Mouse (Mus musculus) liver, embryonic 14.5 days (tissue): ENCODE data around the gene Gprasp1. TPM values are rescaled to one million over a fixed set of nuclear protein-coding genes. Genes with fewer than 3 reads are reported as not detected.
A peak's percentile ranks its signal among the peaks of the same experiment; 100 is the strongest.
"Not testable (repeated sequence)": the region's sequence is repeated elsewhere in the genome, so short reads cannot be mapped to it uniquely, and the experiment has no call there.

Experiments used
- ATAC-seq: fragments of 200-750 bp; cut with Nextera tagmentation; 2 replicates; pipeline ENCODE4 v1.8.0; 2017; ENCODE audit warnings: moderate number of reproducible peaks, mild to moderate bottlenecking, moderate library complexity; ENCODE audit not compliant: insufficient read depth
- DNase-seq, 3 experiments: peaks; one replicate each; pipeline ENCODE4 v3.0.0-alpha.2; 2012 to 2013; ENCODE audit warnings: low read depth in 3 of 3, low spot score in 3 of 3
- H3K27ac ChIP-seq: fragments of 300-500 bp; sonication (generic); 2 replicates; pipeline ENCODE4 v1.5.1; 2014; ENCODE audit warnings: moderate library complexity, mild to moderate bottlenecking, control low read depth, inconsistent platforms
- H3K27me3 ChIP-seq: fragments of 300-500 bp; sonication (generic); 2 replicates; pipeline ENCODE4 v1.6.1; 2014; ENCODE audit warnings: mild to moderate bottlenecking, low read length, moderate library complexity; ENCODE audit not compliant: control insufficient read depth, insufficient read depth
- H3K36me3 ChIP-seq: fragments of 300-500 bp; sonication (generic); replicated peaks from 2 replicates; pipeline ENCODE4 v1.6.1; 2014; ENCODE audit warnings: low read depth; ENCODE audit not compliant: control insufficient read depth, insufficient read depth
- H3K4me1 ChIP-seq, 2 experiments: fragments of 200-500 bp in 1 of 2; fragments of 300-500 bp in 1 of 2; sonication (generic) in 1 of 2; replicated peaks; 2 replicates each; pipeline ENCODE4 v1.6.1; 2012 to 2014; ENCODE audit warnings: antibody characterized with exemption in 1 of 2, inconsistent platforms in 1 of 2, low read length in 1 of 2; ENCODE audit not compliant: control insufficient read depth in 2 of 2, insufficient read depth in 2 of 2
- H3K4me2 ChIP-seq: fragments of 300-500 bp; sonication (generic); 2 replicates; pipeline ENCODE4 v1.6.1; 2014; ENCODE audit warnings: low read depth, mild to moderate bottlenecking, control low read depth, moderate library complexity
- H3K4me3 ChIP-seq, 2 experiments: fragments of 200-500 bp in 1 of 2; fragments of 300-500 bp in 1 of 2; sonication (generic) in 1 of 2; 2 replicates each; pipeline ENCODE4 v1.5.1; 2012 to 2014; ENCODE audit warnings: low read depth in 2 of 2, low read length in 2 of 2, mild to moderate bottlenecking in 2 of 2, control low read depth in 1 of 2, inconsistent platforms in 1 of 2, moderate library complexity in 1 of 2; ENCODE audit not compliant: insufficient read depth in 1 of 2
- H3K9ac ChIP-seq: fragments of 300-500 bp; sonication (generic); replicated peaks from 2 replicates; pipeline ENCODE4 v1.6.1; 2014; ENCODE audit warnings: mild to moderate bottlenecking, control low read depth, moderate library complexity
- H3K9me3 ChIP-seq: fragments of 300-500 bp; sonication (generic); 2 replicates; pipeline ENCODE4 v1.6.1; 2016; ENCODE audit warnings: low read length, mixed read lengths; ENCODE audit not compliant: control insufficient read depth
- CTCF ChIP-seq: IDR thresholded peaks from 2 replicates; pipeline ENCODE4 v1.5.1; 2016; ENCODE audit warnings: antibody characterized with exemption, low read depth, control low read depth
- EP300 ChIP-seq: IDR thresholded peaks from 2 replicates; pipeline ENCODE4 v1.6.1; 2016; ENCODE audit warnings: antibody characterized with exemption, low read depth
- WGBS: fragments of 180-500 bp; shearing (Covaris S2); extraction: QIAGEN DNeasy Blood & Tissue Kit; methylation state at CpG from one replicate; pipeline ENCODE4 v1.1.7; 2014; ENCODE audit not compliant: insufficient replicate concordance; 5-methylcytosine and 5-hydroxymethylcytosine counted together
- polyA plus RNA-seq, 2 experiments: library from polyadenylated mRNA; depleted of rRNA in 1 of 2; stranded (reverse) in 1 of 2; unstranded in 1 of 2; fragments of >200 nt; fragmentation: Nextera tagmentation in 1 of 2; extraction: Ambion mirVana in 1 of 2; gene quantifications; 2 replicates each; pipeline versions ENCODE4 v1.2.1 to v1.2.3; 2012 to 2014

The Gprasp1 gene
- polyA plus RNA-seq, 2 experiments = 5.9 to 6.2 TPM

GRCm38 (mm10) chrX:135797212-135797644 lies 54.7 kb downstream of the Gprasp1 start, which contains the start of gene Bhlhb9:
Gene Bhlhb9, plus strand, starts transcription at chrX:135797594.
- H3K27ac ChIP-seq, H3K9me3 ChIP-seq, H3K27me3 ChIP-seq, H3K9ac ChIP-seq, H3K4me1 ChIP-seq, H3K36me3 ChIP-seq: not testable (repeated sequence)
- peak; percentile 1 to 4 (median 3) for DNase-seq
- peak within 1 kb of the TSS; percentile 53 for H3K4me2 ChIP-seq
- H3K4me3 ChIP-seq = peak within 1 kb of the TSS; percentile 41
- 9% methylated on average over 3 of the region's 5 CpGs for WGBS
- ATAC-seq = peak; percentile 20; the same call in 1 of the 2 replicates
- peak; percentile 57 for TF ChIP-seq CTCF

GRCm38 (mm10) chrX:135804149-135804548 lies 61.6 kb downstream of the Gprasp1 start:
- Histone ChIP-seq H3K9ac (no peak overlapping the region), H3K9me3 (no peaks in the 10 kb centered on the region), H3K4me2 (no peak overlapping the region), H3K36me3 (no peaks in the 10 kb centered on the region), H3K4me3 (no peak overlapping the region), H3K27me3 (no peaks in the 10 kb centered on the region), H3K4me1 (no peaks in the 10 kb centered on the region), H3K27ac (no peak overlapping the region)
- no peak for ATAC-seq
- no peak for TF ChIP-seq CTCF
- TF ChIP-seq EP300 = no peak
- 64% methylated on average over 3 of the region's 3 CpGs for WGBS
- no peak for DNase-seq

- DNase-seq (peak in 1 of 3 experiments; percentile 10), ATAC-seq (no peak)
- Histone ChIP-seq H3K4me3 (no peak overlapping the region), H3K4me1 (no peaks in the 10 kb centered on the region), H3K9me3 (no peaks in the 10 kb centered on the region), H3K36me3 (no peaks in the 10 kb centered on the region), H3K4me2 (no peak overlapping the region), H3K27me3 (no peaks in the 10 kb centered on the region), H3K27ac (no peak overlapping the region), H3K9ac (no peak overlapping the region)
- 3% methylated on average over 1 of the region's 1 CpGs for WGBS
- TF ChIP-seq CTCF = peak; percentile 64
- no peak for TF ChIP-seq EP300
These were observed 63.2 kb downstream of the Gprasp1 start for GRCm38 (mm10) chrX:135805780-135806179.

- not testable (repeated sequence) for H3K27ac ChIP-seq, H3K36me3 ChIP-seq
- peak; percentile 53; the same call in 1 of the 2 replicates for ATAC-seq
These were observed 93.4 kb downstream of the Gprasp1 start for GRCm38 (mm10) chrX:135835896-135836295.

GRCm38 (mm10) chrX:135837896-135838295 lies 95.4 kb downstream of the Gprasp1 start:
- Histone ChIP-seq H3K9ac (no peak overlapping the region), H3K27me3 (no peaks in the 10 kb centered on the region), H3K4me3 (no peak overlapping the region), H3K9me3 (no peaks in the 10 kb centered on the region), H3K4me1 (no peaks in the 10 kb centered on the region), H3K27ac (no peak overlapping the region), H3K36me3 (no peaks in the 10 kb centered on the region), H3K4me2 (no peak overlapping the region)
- no peak for ATAC-seq
- no peak for DNase-seq
- TF ChIP-seq CTCF (no peak), EP300 (no peak)
- 52% methylated on average over 2 of the region's 2 CpGs for WGBS

More at GRCm38 (mm10) chrX:135835896-135836295, 93.4 kb downstream of the Gprasp1 start:
- H3K9ac ChIP-seq, H3K4me3 ChIP-seq, H3K4me1 ChIP-seq, H3K4me2 ChIP-seq, DNase-seq, H3K9me3 ChIP-seq, H3K27me3 ChIP-seq: not testable (repeated sequence)
- WGBS = 7% methylated on average over 1 of the region's 1 CpGs

- H3K4me1 ChIP-seq, H3K27ac ChIP-seq, H3K36me3 ChIP-seq, H3K9me3 ChIP-seq, DNase-seq, H3K27me3 ChIP-seq, H3K9ac ChIP-seq: not testable (repeated sequence)
- ATAC-seq = peak; percentile 51; the same call in 1 of the 2 replicates
- WGBS = 13% methylated on average over 23 of the region's 32 CpGs
- Histone ChIP-seq H3K4me3 (peak within 1 kb of the TSS; percentile 14 to 34; a peak in 3 of 4 replicates), H3K4me2 (peak within 1 kb of the TSS; percentile 44)
These were observed 96.2 kb downstream of the Gprasp1 start, which contains the start of gene Gprasp2 for GRCm38 (mm10) chrX:135838521-135839360. Gene Gprasp2, plus strand, starts transcription at chrX:135839034.
